Mouse (Mus musculus) heart, embryonic 15.5 days (tissue): ENCODE measurements around the gene Upf2. TPM values are rescaled to one million over a fixed set of nuclear protein-coding genes. Genes with fewer than 3 reads are reported as not detected.

Experiments used
- ATAC-seq: fragments of 200-750 bp; cut with Nextera tagmentation; replicated peaks from 2 replicates; pipeline ENCODE4 v1.8.0; 2017; ENCODE audit warnings: low read depth, moderate TSS enrichment; ENCODE audit not compliant: insufficient number of reproducible peaks, insufficient read depth, low FRiP score
- H3K27ac ChIP-seq: fragments of 300-500 bp; sonication (generic); 2 replicates; pipeline ENCODE4 v1.5.1; 2015; ENCODE audit warnings: mild to moderate bottlenecking, inconsistent platforms
- H3K27me3 ChIP-seq: fragments of 300-500 bp; sonication (generic); 2 replicates; pipeline ENCODE4 v1.6.1; 2015; ENCODE audit warnings: inconsistent platforms
- H3K36me3 ChIP-seq: fragments of 300-500 bp; sonication (generic); 2 replicates; pipeline ENCODE4 v1.6.1; 2015; ENCODE audit warnings: mild to moderate bottlenecking, inconsistent platforms
- H3K4me1 ChIP-seq: fragments of 300-500 bp; sonication (generic); replicated peaks from 2 replicates; pipeline ENCODE4 v1.6.1; 2015; ENCODE audit warnings: inconsistent platforms
- H3K4me2 ChIP-seq: fragments of 300-500 bp; sonication (generic); 2 replicates; pipeline ENCODE4 v1.6.1; 2015; ENCODE audit warnings: inconsistent platforms, mild to moderate bottlenecking, moderate library complexity
- H3K4me3 ChIP-seq: fragments of 300-500 bp; sonication (generic); 2 replicates; pipeline ENCODE4 v1.5.1; 2015; ENCODE audit warnings: mild to moderate bottlenecking, inconsistent platforms
- H3K9ac ChIP-seq: fragments of 300-500 bp; sonication (generic); 2 replicates; pipeline ENCODE4 v1.6.1; 2015; ENCODE audit warnings: mild to moderate bottlenecking, inconsistent platforms
- H3K9me3 ChIP-seq: fragments of 300-500 bp; sonication (generic); replicated peaks from 2 replicates; pipeline ENCODE4 v1.6.1; 2016; ENCODE audit warnings: inconsistent platforms
- WGBS: fragments of 180-500 bp; shearing (Covaris S2); methylation state at CpG from one replicate; pipeline ENCODE4 v1.1.7; 2015; ENCODE audit warnings: mixed read lengths; 5-methylcytosine and 5-hydroxymethylcytosine counted together
- polyA plus RNA-seq: library from polyadenylated mRNA; unstranded; fragments of >200 nt; fragmentation: Nextera tagmentation; extraction: Ambion mirVana; gene quantifications from 2 replicates; pipeline ENCODE4 v1.2.1, GENCODE M21; 2015

Upf2 gene
- polyA plus RNA-seq, 1 experiment from 2014 or later = 5.4 TPM

- no peak overlapping the region for H3K9ac ChIP-seq
- H3K4me1 ChIP-seq = peaks cover 34% of the 10 kb centered on the region
- ATAC-seq = no peak
- H3K9me3 ChIP-seq = no peaks in the 10 kb centered on the region
- H3K27ac ChIP-seq = peak overlapping the region; percentile 38; the same call in 1 of the 2 replicates
- 0 out of 2 replicates have a peak, but pooled peaks cover 3% of the 10 kb centered on the region for H3K36me3 ChIP-seq
- H3K27me3 ChIP-seq = peaks cover 11% of the 10 kb centered on the region
- 54% methylated on average over 7 of the region's 7 CpGs for WGBS
- no peak overlapping the region for H3K4me3 ChIP-seq
- no peak overlapping the region for H3K4me2 ChIP-seq
These were observed 145.9 kb downstream of the Upf2 start for GRCm38 (mm10) chr2:6097113-6097716.

- Histone ChIP-seq H3K9me3 (no peaks in the 10 kb centered on the region), H3K4me2 (peak overlapping the region; percentile 38), H3K4me1 (peaks cover 34% of the 10 kb centered on the region), H3K27ac (peak overlapping the region; percentile 93), H3K36me3 (0 out of 2 replicates have a peak, but pooled peaks cover 3% of the 10 kb centered on the region), H3K9ac (no peak overlapping the region), H3K4me3 (no peak overlapping the region), H3K27me3 (peaks cover 11% of the 10 kb centered on the region)
- peak; percentile 94 for ATAC-seq
- WGBS = 13% methylated on average over 6 of the region's 6 CpGs
These were observed 147.7 kb downstream of the Upf2 start for GRCm38 (mm10) chr2:6098924-6099323.

GRCm38 (mm10) chr2:6099443-6099842 is 148.2 kb downstream of the Upf2 start:
- no peak overlapping the region for H3K4me3 ChIP-seq
- 0 out of 2 replicates have a peak, but pooled peaks cover 3% of the 10 kb centered on the region for H3K36me3 ChIP-seq
- peaks cover 34% of the 10 kb centered on the region for H3K4me1 ChIP-seq
- H3K9ac ChIP-seq = no peak overlapping the region
- peaks cover 11% of the 10 kb centered on the region for H3K27me3 ChIP-seq
- no peaks in the 10 kb centered on the region for H3K9me3 ChIP-seq
- peak overlapping the region; percentile 93 for H3K27ac ChIP-seq
- no peak overlapping the region for H3K4me2 ChIP-seq
- no peak for ATAC-seq
- WGBS = 57% methylated on average over 9 of the region's 9 CpGs

- Histone ChIP-seq H3K4me3 (peak overlapping the region; percentile 48), H3K27ac (peak overlapping the region; percentile 93), H3K9ac (peak overlapping the region; percentile 59), H3K36me3 (0 out of 2 replicates have a peak, but pooled peaks cover 3% of the 10 kb centered on the region), H3K9me3 (no peaks in the 10 kb centered on the region), H3K4me2 (peak overlapping the region; percentile 85), H3K27me3 (peaks cover 11% of the 10 kb centered on the region), H3K4me1 (peaks cover 34% of the 10 kb centered on the region)
- WGBS = 9% methylated on average over 51 of the region's 51 CpGs
- ATAC-seq = peak; percentile 38; the same call in 1 of the 2 replicates
These were observed 148.9 kb downstream of the Upf2 start for GRCm38 (mm10) chr2:6100027-6100749.

- Histone ChIP-seq H3K27me3 (peaks cover 11% of the 10 kb centered on the region), H3K36me3 (0 out of 2 replicates have a peak, but pooled peaks cover 3% of the 10 kb centered on the region), H3K9me3 (no peaks in the 10 kb centered on the region), H3K4me2 (peak overlapping the region; percentile 85), H3K27ac (peak overlapping the region; percentile 93), H3K9ac (peak overlapping the region; percentile 59), H3K4me1 (peaks cover 34% of the 10 kb centered on the region), H3K4me3 (peak overlapping the region; percentile 48)
- WGBS = 34% methylated on average over 20 of the region's 20 CpGs
- no peak for ATAC-seq
These were observed 149.5 kb downstream of the Upf2 start for GRCm38 (mm10) chr2:6100755-6101154.

- Histone ChIP-seq H3K4me2 (no peak overlapping the region), H3K9ac (no peak overlapping the region), H3K27me3 (peaks cover 11% of the 10 kb centered on the region), H3K36me3 (0 out of 2 replicates have a peak, but pooled peaks cover 3% of the 10 kb centered on the region), H3K9me3 (no peaks in the 10 kb centered on the region), H3K27ac (no peak overlapping the region), H3K4me3 (no peak overlapping the region), H3K4me1 (peaks cover 7% of the 10 kb centered on the region)
- no peak for ATAC-seq
- WGBS = 91% methylated on average over 2 of the region's 2 CpGs
These were observed 154.2 kb downstream of the Upf2 start for GRCm38 (mm10) chr2:6105437-6105836.

Other genes starting within 250 kb of the Upf2 start
- 2.4 and 3.0 TPM in 2 replicates for gene Camk1d, start 237.0 kb upstream of the Upf2 start, polyA plus RNA-seq
- gene Nudt5, start 106.5 kb upstream of the Upf2 start, polyA plus RNA-seq = 49.9 and 52.2 TPM in 2 replicates
- 171 and 182 TPM in 2 replicates for gene Cdc123, start 106.3 kb upstream of the Upf2 start, polyA plus RNA-seq
- 0.63 and 0.71 TPM in 2 replicates for gene Gm13199, start 88.5 kb upstream of the Upf2 start, polyA plus RNA-seq
- 44.0 and 47.7 TPM in 2 replicates for gene Sec61a2, start 56.0 kb upstream of the Upf2 start, polyA plus RNA-seq
- 1.5 and 3.3 TPM in 2 replicates for gene Dhtkd1, start 8.7 kb upstream of the Upf2 start, polyA plus RNA-seq
- gene Proser2, start 178.7 kb downstream of the Upf2 start, polyA plus RNA-seq = 14.8 and 15.2 TPM in 2 replicates